Mouse (Mus musculus) liver, adult 2 months (tissue): Measurements from ENCODE around the gene Dbn1. TPM values are rescaled to one million over a fixed set of nuclear protein-coding genes. Genes with fewer than 3 reads are reported as not detected.

Experiments used
- DNase-seq: peaks from one replicate; pipeline ENCODE4 v3.0.0-alpha.2; 2011; ENCODE audit warnings: low read depth, low spot score; ENCODE audit errors: extremely low read depth
- H3K27ac ChIP-seq: fragments of 200-500 bp; replicated peaks from 2 replicates; pipeline ENCODE4 v1.5.1; 2012; ENCODE audit warnings: low read depth, mild to moderate bottlenecking, control low read depth, inconsistent platforms, low read length; ENCODE audit not compliant: insufficient read depth
- H3K27me3 ChIP-seq: fragments of 200-500 bp; 2 replicates; pipeline ENCODE4 v1.6.1; 2012; ENCODE audit warnings: mild to moderate bottlenecking, moderate library complexity, low read length, inconsistent platforms; ENCODE audit not compliant: control insufficient read depth, insufficient read depth
- H3K36me3 ChIP-seq: fragments of 200-500 bp; 2 replicates; pipeline ENCODE4 v1.6.1; 2012; ENCODE audit warnings: low read length, inconsistent platforms; ENCODE audit not compliant: control insufficient read depth, insufficient read depth
- H3K4me1 ChIP-seq: fragments of 200-500 bp; 2 replicates; pipeline ENCODE4 v1.6.1; 2011; ENCODE audit warnings: low read length; ENCODE audit not compliant: control insufficient read depth, insufficient read depth
- H3K4me3 ChIP-seq: fragments of 200-500 bp; 2 replicates; pipeline ENCODE4 v1.5.1; 2011; ENCODE audit warnings: low read depth, mild to moderate bottlenecking, control low read depth, low read length, moderate library complexity; ENCODE audit not compliant: insufficient read depth
- H3K79me2 ChIP-seq: fragments of 200-500 bp; 2 replicates; pipeline ENCODE4 v1.6.1; 2012; ENCODE audit warnings: inconsistent platforms, mild to moderate bottlenecking, low read length, moderate library complexity; ENCODE audit not compliant: control insufficient read depth, insufficient read depth
- H3K9ac ChIP-seq: fragments of 200-500 bp; 2 replicates; pipeline ENCODE4 v1.6.1; 2012; ENCODE audit warnings: low read depth, mild to moderate bottlenecking, control low read depth, inconsistent platforms, low read length
- CTCF ChIP-seq: fragments of 200-500 bp; IDR thresholded peaks from 2 replicates; pipeline ENCODE4 v1.5.1; 2011; ENCODE audit warnings: low read depth, low read length, control low read depth
- POLR2A ChIP-seq: fragments of 200-500 bp; IDR thresholded peaks from 2 replicates; pipeline ENCODE4 v1.6.1; 2011; ENCODE audit warnings: low read length, control low read depth; ENCODE audit not compliant: insufficient read depth; ENCODE audit errors: extremely low read depth
- WGBS: fragments of 180-500 bp; shearing (Covaris S2); methylation state at CpG from one replicate; pipeline ENCODE4 v1.1.7; 2018; 5-methylcytosine and 5-hydroxymethylcytosine counted together
- polyA plus RNA-seq: library from polyadenylated mRNA; depleted of rRNA; stranded (reverse); fragments of >200 nt; gene quantifications from 2 replicates; pipeline ENCODE4 v1.2.3, GENCODE M21; 2012; rRNA removed
- total RNA-seq: library from RNA; depleted of rRNA; stranded (reverse); fragments of >200 nt; gene quantifications from 2 replicates; pipeline ENCODE4 v1.2.3, GENCODE M21; 2014; rRNA removed

The Dbn1 gene
- total and polyA plus RNA-seq, 2 experiments = 0.65 to 2.3 TPM

GRCm38 (mm10) chr13:55429226-55429888 lies 58.6 kb downstream of the Dbn1 start:
- 19% methylated on average over 12 of the region's 12 CpGs for WGBS
- Histone ChIP-seq H3K27ac (peak overlapping the region; percentile 93), H3K79me2 (peaks cover 11% of the 10 kb centered on the region; the same call in 1 of the 2 replicates), H3K9ac (peak overlapping the region; percentile 63), H3K4me1 (peaks cover 18% of the 10 kb centered on the region), H3K36me3 (no peaks in the 10 kb centered on the region; the same call in 1 of the 2 replicates), H3K4me3 (peak overlapping the region; percentile 31), H3K27me3 (no peaks in the 10 kb centered on the region)
- TF ChIP-seq CTCF (no peak), POLR2A (no peak)
- DNase-seq = peak; percentile 95

- Histone ChIP-seq H3K4me1 (peaks cover 20% of the 10 kb centered on the region), H3K9ac (peak within 1 kb of the TSS; percentile 95), H3K27me3 (no peaks in the 10 kb centered on the region), H3K36me3 (peaks cover 4% of the 10 kb centered on the region; the same call in 1 of the 2 replicates), H3K27ac (peak within 1 kb of the TSS; percentile 98), H3K4me3 (peak within 1 kb of the TSS; percentile 71), H3K79me2 (peaks cover 11% of the 10 kb centered on the region; the same call in 1 of the 2 replicates)
- WGBS = 21% methylated on average over 10 of the region's 10 CpGs
- DNase-seq = peak; percentile 83
- TF ChIP-seq POLR2A (peak; percentile 84), CTCF (no peak)
Measured at GRCm38 (mm10) chr13:55426613-55427012, 61.3 kb downstream of the Dbn1 start, which contains the start of gene F12. Gene F12 (minus strand): TSS chr13:55426793.

Other genes with a start within 250 kb of the Dbn1 start
- 96.3 and 115 TPM in 2 replicates for gene Prelid1, start 167.6 kb downstream of the Dbn1 start, total RNA-seq
- 378 and 383 TPM in 2 replicates for gene Prelid1, start 167.6 kb downstream of the Dbn1 start, polyA plus RNA-seq
- 32.7 and 33.6 TPM in 2 replicates for gene Rab24, start 166.2 kb downstream of the Dbn1 start, total RNA-seq
- gene Rab24, start 166.2 kb downstream of the Dbn1 start, polyA plus RNA-seq = 50.2 and 56.0 TPM in 2 replicates
- gene Mxd3, start 158.3 kb downstream of the Dbn1 start, total RNA-seq = 0.13 TPM in 1 of 2 replicates, not detected in the other
- gene Mxd3, start 158.3 kb downstream of the Dbn1 start, polyA plus RNA-seq = 0.21 and 0.27 TPM in 2 replicates
- gene Lman2, start 125.3 kb downstream of the Dbn1 start, total RNA-seq = 112 and 127 TPM in 2 replicates
- gene Lman2, start 125.3 kb downstream of the Dbn1 start, polyA plus RNA-seq = 136 and 143 TPM in 2 replicates
- gene Rgs14, start 118.4 kb downstream of the Dbn1 start, total RNA-seq = 0.28 and 0.34 TPM in 2 replicates
- 0.45 and 0.70 TPM in 2 replicates for gene Rgs14, start 118.4 kb downstream of the Dbn1 start, polyA plus RNA-seq
- gene Slc34a1, start 89.9 kb downstream of the Dbn1 start, total RNA-seq = 0.13 TPM in 1 of 2 replicates, not detected in the other
- gene Slc34a1, start 89.9 kb downstream of the Dbn1 start, polyA plus RNA-seq = 0.04 and 0.11 TPM in 2 replicates
- gene Pfn3, start 72.9 kb downstream of the Dbn1 start, total RNA-seq = not detected in 2 replicates
- not detected in 2 replicates for gene Pfn3, start 72.9 kb downstream of the Dbn1 start, polyA plus RNA-seq
- gene F12, start 61.3 kb downstream of the Dbn1 start, total RNA-seq = 391 and 453 TPM in 2 replicates
- gene F12, start 61.3 kb downstream of the Dbn1 start, polyA plus RNA-seq = 621 and 798 TPM in 2 replicates
- 8.8 and 13.6 TPM in 2 replicates for gene Grk6, start 43.0 kb downstream of the Dbn1 start, total RNA-seq
- gene Grk6, start 43.0 kb downstream of the Dbn1 start, polyA plus RNA-seq = 12.4 and 14.3 TPM in 2 replicates
- not detected in 2 replicates for gene Prr7, start 23.8 kb downstream of the Dbn1 start, total RNA-seq
- 0.31 and 0.44 TPM in 2 replicates for gene Prr7, start 23.8 kb downstream of the Dbn1 start, polyA plus RNA-seq
- gene Pdlim7, start 25.6 kb upstream of the Dbn1 start, total RNA-seq = 3.6 and 6.4 TPM in 2 replicates
- 6.7 and 10.2 TPM in 2 replicates for gene Pdlim7, start 25.6 kb upstream of the Dbn1 start, polyA plus RNA-seq
- gene Dok3, start 41.2 kb upstream of the Dbn1 start, total RNA-seq = 0.46 and 0.94 TPM in 2 replicates
- 2.5 and 5.2 TPM in 2 replicates for gene Dok3, start 41.2 kb upstream of the Dbn1 start, polyA plus RNA-seq
- 30.1 and 35.4 TPM in 2 replicates for gene Ddx41, start 48.5 kb upstream of the Dbn1 start, total RNA-seq
- 38.8 and 39.9 TPM in 2 replicates for gene Ddx41, start 48.5 kb upstream of the Dbn1 start, polyA plus RNA-seq
- 11.1 and 11.7 TPM in 2 replicates for gene Fam193b, start 83.0 kb upstream of the Dbn1 start, total RNA-seq
- gene Fam193b, start 83.0 kb upstream of the Dbn1 start, polyA plus RNA-seq = 39.9 and 67.8 TPM in 2 replicates
- 45.2 and 45.5 TPM in 2 replicates for gene Tmed9, start 85.6 kb upstream of the Dbn1 start, total RNA-seq
- gene Tmed9, start 85.6 kb upstream of the Dbn1 start, polyA plus RNA-seq = 45.5 and 62.2 TPM in 2 replicates
- gene B4galt7, start 111.8 kb upstream of the Dbn1 start, total RNA-seq = 7.9 and 9.2 TPM in 2 replicates
- 12.3 and 14.8 TPM in 2 replicates for gene B4galt7, start 111.8 kb upstream of the Dbn1 start, polyA plus RNA-seq
- 27.1 and 33.4 TPM in 2 replicates for gene Caml, start 134.9 kb upstream of the Dbn1 start, total RNA-seq
- 13.4 and 14.6 TPM in 2 replicates for gene Caml, start 134.9 kb upstream of the Dbn1 start, polyA plus RNA-seq
- gene Ddx46, start 146.9 kb upstream of the Dbn1 start, total RNA-seq = 14.6 and 18.6 TPM in 2 replicates
- gene Ddx46, start 146.9 kb upstream of the Dbn1 start, polyA plus RNA-seq = 5.5 and 6.8 TPM in 2 replicates
- gene B230219D22Rik, start 205.0 kb upstream of the Dbn1 start, total RNA-seq = 17.1 and 23.0 TPM in 2 replicates
- 12.3 and 12.9 TPM in 2 replicates for gene B230219D22Rik, start 205.0 kb upstream of the Dbn1 start, polyA plus RNA-seq
- 99.1 and 101 TPM in 2 replicates for gene Txndc15, start 226.5 kb upstream of the Dbn1 start, total RNA-seq
- gene Txndc15, start 226.5 kb upstream of the Dbn1 start, polyA plus RNA-seq = 74.1 and 77.6 TPM in 2 replicates
- gene Pcbd2, start 239.3 kb upstream of the Dbn1 start, total RNA-seq = 36.0 and 40.7 TPM in 2 replicates
- gene Pcbd2, start 239.3 kb upstream of the Dbn1 start, polyA plus RNA-seq = 32.7 and 44.9 TPM in 2 replicates